Mouse (Mus musculus) embryonic facial prominence, embryonic 13.5 days (tissue): Measurements from ENCODE around the gene Cst13. TPM values are rescaled to one million over a fixed set of nuclear protein-coding genes. Genes with fewer than 3 reads are reported as not detected.
A peak's percentile ranks its signal among the peaks of the same experiment; 100 is the strongest.

ENCODE experiments used
- ATAC-seq: fragments of 200-750 bp; cut with Nextera tagmentation; 2 replicates; pipeline ENCODE4 v1.8.0; 2017; ENCODE audit warnings: low read depth; ENCODE audit not compliant: insufficient number of reproducible peaks, insufficient read depth, low FRiP score, low TSS enrichment
- H3K27ac ChIP-seq: fragments of 300-500 bp; sonication (generic); 2 replicates; pipeline ENCODE4 v1.5.1; 2015; ENCODE audit warnings: moderate library complexity, mild to moderate bottlenecking, inconsistent platforms
- H3K27me3 ChIP-seq: fragments of 300-500 bp; sonication (generic); 2 replicates; pipeline ENCODE4 v1.6.1; 2015; ENCODE audit warnings: mild to moderate bottlenecking, inconsistent platforms
- H3K36me3 ChIP-seq: fragments of 300-500 bp; sonication (generic); 2 replicates; pipeline ENCODE4 v1.6.1; 2015; ENCODE audit warnings: mild to moderate bottlenecking, inconsistent platforms
- H3K4me1 ChIP-seq: fragments of 300-500 bp; sonication (generic); 2 replicates; pipeline ENCODE4 v1.6.1; 2015; ENCODE audit warnings: inconsistent platforms
- H3K4me2 ChIP-seq: fragments of 300-500 bp; sonication (generic); 2 replicates; pipeline ENCODE4 v1.6.1; 2015; ENCODE audit warnings: moderate library complexity, mild to moderate bottlenecking, inconsistent platforms
- H3K4me3 ChIP-seq: fragments of 300-500 bp; sonication (generic); 2 replicates; pipeline ENCODE4 v1.5.1; 2015; ENCODE audit warnings: mild to moderate bottlenecking, inconsistent platforms
- H3K9ac ChIP-seq: fragments of 300-500 bp; sonication (generic); 2 replicates; pipeline ENCODE4 v1.6.1; 2015; ENCODE audit warnings: mild to moderate bottlenecking, inconsistent platforms
- H3K9me3 ChIP-seq: fragments of 300-500 bp; sonication (generic); 2 replicates; pipeline ENCODE4 v1.6.1; 2016; ENCODE audit warnings: inconsistent platforms
- WGBS: fragments of 180-500 bp; shearing (Covaris S2); methylation state at CpG from one replicate; pipeline ENCODE4 v1.1.7; 2015; ENCODE audit warnings: mixed read lengths; 5-methylcytosine and 5-hydroxymethylcytosine counted together
- polyA plus RNA-seq: library from polyadenylated mRNA; unstranded; fragments of >200 nt; fragmentation: Nextera tagmentation; extraction: Ambion mirVana; gene quantifications from 2 replicates; pipeline ENCODE4 v1.2.1, GENCODE M21; 2015

Cst13 gene
- polyA plus RNA-seq, 1 experiment from 2014 or later, result not detected

DNA sequence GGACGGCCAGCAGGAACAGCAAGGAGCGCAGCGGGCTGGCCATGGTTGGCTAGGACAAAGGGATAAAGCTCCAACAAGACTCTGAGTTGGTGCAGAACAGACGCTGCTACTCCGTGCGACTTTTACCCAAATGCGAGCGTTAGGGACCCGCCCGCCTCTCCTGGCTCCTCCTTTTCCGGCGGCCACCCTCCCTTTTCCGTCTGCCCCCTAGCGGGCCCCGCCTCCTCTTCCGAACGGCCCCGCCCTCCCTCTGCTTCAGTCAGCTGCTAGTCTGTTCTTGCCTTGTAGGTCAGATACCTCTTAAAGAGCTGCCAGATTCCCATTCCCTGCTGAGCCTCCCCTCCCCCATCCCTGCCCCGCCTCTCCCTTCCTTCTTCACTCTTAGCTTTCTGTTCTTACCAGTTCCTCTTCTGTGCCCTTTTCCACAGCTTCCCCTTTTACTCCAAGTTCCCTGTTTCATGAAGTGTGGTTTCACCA lies 55.5 kb downstream of the Cst13 start, which contains the start of gene Cst3:
Cst3 (minus strand) TSS at position 358 of the 477 bp plus-strand sequence.
- Histone ChIP-seq H3K9ac (peak within 1 kb of the TSS; percentile 90), H3K27ac (peak within 1 kb of the TSS; percentile 92), H3K27me3 (no peaks in the 10 kb centered on the region), H3K9me3 (no peaks in the 10 kb centered on the region), H3K4me1 (peaks cover 22% of the 10 kb centered on the region), H3K4me3 (peak within 1 kb of the TSS; percentile 89), H3K4me2 (peak within 1 kb of the TSS; percentile 82), H3K36me3 (peaks cover 25% of the 10 kb centered on the region)
- WGBS, result 0% methylated on average over 19 of the region's 19 CpGs
- peak; percentile 94 for ATAC-seq

- no peak overlapping the region for H3K4me3 ChIP-seq
- no peaks in the 10 kb centered on the region for H3K9me3 ChIP-seq
- no peaks in the 10 kb centered on the region for H3K27me3 ChIP-seq
- H3K4me1 ChIP-seq, result peaks cover 22% of the 10 kb centered on the region
- no peak for ATAC-seq
- H3K27ac ChIP-seq, result no peak overlapping the region
- 44% methylated on average over 3 of the region's 3 CpGs for WGBS
- H3K36me3 ChIP-seq, result peaks cover 9% of the 10 kb centered on the region
- H3K9ac ChIP-seq, result no peak overlapping the region
- no peak overlapping the region for H3K4me2 ChIP-seq
Measured at GRCm38 (mm10) chr2:148877016-148877770, 57.3 kb downstream of the Cst13 start.

DNA sequence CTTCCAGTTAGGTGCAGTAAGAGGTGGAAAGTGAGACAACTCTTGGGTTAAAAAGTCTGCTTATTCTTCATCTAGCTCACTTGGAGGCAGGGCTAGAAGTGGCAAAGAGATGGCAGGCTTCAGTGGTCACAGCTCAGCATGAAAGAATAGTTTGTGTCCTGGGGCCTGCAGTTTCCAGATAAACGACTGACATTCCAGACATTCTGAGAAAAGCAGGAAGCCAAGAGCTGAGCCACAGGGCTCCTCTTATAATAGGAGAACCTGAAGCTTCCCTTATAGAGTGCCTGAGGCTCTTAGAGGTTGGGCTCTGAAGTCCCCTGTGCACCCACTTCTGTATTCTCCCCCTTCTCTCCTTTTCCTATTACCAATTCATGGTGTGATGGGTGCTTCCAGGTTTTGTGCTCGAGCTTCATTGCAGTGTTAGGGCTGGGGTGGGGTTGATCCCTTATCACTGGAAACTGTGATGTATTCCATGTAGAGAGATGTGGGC lies 58.8 kb downstream of the Cst13 start:
- Histone ChIP-seq H3K4me3 (no peak overlapping the region), H3K4me1 (peaks cover 8% of the 10 kb centered on the region), H3K4me2 (no peak overlapping the region), H3K36me3 (no peaks in the 10 kb centered on the region), H3K27me3 (no peaks in the 10 kb centered on the region), H3K9ac (no peak overlapping the region), H3K27ac (no peak overlapping the region), H3K9me3 (no peaks in the 10 kb centered on the region)
- WGBS, result 5% methylated on average over 2 of the region's 2 CpGs
- ATAC-seq, result no peak

GRCm38 (mm10) chr2:148879199-148879598 lies 59.3 kb downstream of the Cst13 start:
- H3K27me3 ChIP-seq, result no peaks in the 10 kb centered on the region
- H3K27ac ChIP-seq, result no peak overlapping the region
- H3K9ac ChIP-seq, result no peak overlapping the region
- no peak for ATAC-seq
- no peaks in the 10 kb centered on the region for H3K9me3 ChIP-seq
- no peak overlapping the region for H3K4me3 ChIP-seq
- no peak overlapping the region for H3K4me2 ChIP-seq
- no peaks in the 10 kb centered on the region for H3K36me3 ChIP-seq
- H3K4me1 ChIP-seq, result peaks cover 3% of the 10 kb centered on the region
- WGBS, result 66% methylated on average over 1 of the region's 1 CpGs

Other genes starting within 250 kb of the Cst13 start
- 105 and 108 TPM in 2 replicates for gene Nxt1, start 147.5 kb upstream of the Cst13 start, polyA plus RNA-seq
- 21.2 and 21.6 TPM in 2 replicates for gene Gzf1, start 139.1 kb upstream of the Cst13 start, polyA plus RNA-seq
- gene Napb, start 87.6 kb upstream of the Cst13 start, polyA plus RNA-seq, result 4.2 and 5.4 TPM in 2 replicates
- gene Cstl1, start 69.7 kb upstream of the Cst13 start, polyA plus RNA-seq, result not detected in 2 replicates
- gene Cst11, start 48.6 kb upstream of the Cst13 start, polyA plus RNA-seq, result not detected in 2 replicates
- not detected in 2 replicates for gene 8030411F24Rik, start 38.1 kb upstream of the Cst13 start, polyA plus RNA-seq
- gene Cst12, start 30.7 kb upstream of the Cst13 start, polyA plus RNA-seq, result not detected in 2 replicates
- 0.32 TPM in 1 of 2 replicates, not detected in the other for gene Cst8, start 21.3 kb upstream of the Cst13 start, polyA plus RNA-seq
- gene Cst9, start 15.1 kb downstream of the Cst13 start, polyA plus RNA-seq, result not detected in 2 replicates
- not detected in 2 replicates for gene 9230104L09Rik, start 45.0 kb downstream of the Cst13 start, polyA plus RNA-seq
- gene Cst3, start 55.6 kb downstream of the Cst13 start, polyA plus RNA-seq, result 344 and 387 TPM in 2 replicates
- gene Gm1330, start 183.2 kb downstream of the Cst13 start, polyA plus RNA-seq, result not detected in 2 replicates
- not detected in 2 replicates for gene Gm10750, start 197.2 kb downstream of the Cst13 start, polyA plus RNA-seq